Mouse (Mus musculus) retina, embryonic 14.5 days (tissue): ENCODE measurements around the gene Bhlhe41.

ENCODE experiments used
- DNase-seq: peaks from one replicate; pipeline ENCODE4 v3.0.0-alpha.2; 2015; ENCODE audit warnings: low spot score

Gene Bhlhe41

DNA sequence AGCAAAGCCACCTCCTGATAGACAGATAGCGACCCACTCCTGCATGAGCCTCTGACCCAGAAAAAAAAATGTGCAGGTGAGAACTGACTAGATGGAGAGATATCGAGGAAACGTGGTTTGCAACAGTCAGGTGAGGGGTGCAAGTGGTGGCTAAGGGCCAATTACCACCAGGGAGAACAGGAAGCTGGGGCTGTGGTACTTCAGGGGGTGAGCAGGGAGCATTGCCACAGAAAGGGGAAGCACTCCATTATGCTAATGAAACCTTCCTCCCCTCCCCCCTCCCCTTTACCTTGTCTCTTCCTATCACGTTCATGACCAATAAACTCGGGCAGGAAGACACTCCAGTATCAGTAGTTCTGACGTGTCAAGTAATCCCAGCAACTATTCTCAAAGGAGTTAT is 30.0 kb downstream of the Bhlhe41 start:
- DNase-seq: no peak

DNA sequence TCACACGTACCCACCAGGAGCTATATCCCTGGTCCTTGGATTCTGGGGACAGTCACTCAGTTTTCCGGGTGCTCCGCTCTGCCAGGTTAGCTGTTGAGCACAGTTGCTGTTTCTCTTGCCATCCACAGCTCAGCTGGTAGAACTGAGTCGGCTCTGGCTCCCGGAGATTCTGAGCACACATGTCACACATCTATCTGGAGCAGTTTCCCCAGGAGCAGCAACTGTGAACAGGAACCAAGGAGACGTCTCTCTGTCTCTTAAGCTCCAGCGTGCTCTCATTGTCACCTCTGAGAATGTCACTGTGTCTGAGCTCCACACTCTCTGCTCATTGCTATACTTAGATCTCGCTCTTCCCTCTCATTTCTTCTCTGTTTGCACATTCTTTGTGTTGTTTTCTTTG is 32.4 kb downstream of the Bhlhe41 start:
- no peak for DNase-seq

- DNase-seq: no peak
Measured at GRCm38 (mm10) chr6:145830617-145831016, 34.7 kb downstream of the Bhlhe41 start.

GRCm38 (mm10) chr6:145830117-145830516 is 35.2 kb downstream of the Bhlhe41 start:
- DNase-seq: peak; percentile 90

DNA sequence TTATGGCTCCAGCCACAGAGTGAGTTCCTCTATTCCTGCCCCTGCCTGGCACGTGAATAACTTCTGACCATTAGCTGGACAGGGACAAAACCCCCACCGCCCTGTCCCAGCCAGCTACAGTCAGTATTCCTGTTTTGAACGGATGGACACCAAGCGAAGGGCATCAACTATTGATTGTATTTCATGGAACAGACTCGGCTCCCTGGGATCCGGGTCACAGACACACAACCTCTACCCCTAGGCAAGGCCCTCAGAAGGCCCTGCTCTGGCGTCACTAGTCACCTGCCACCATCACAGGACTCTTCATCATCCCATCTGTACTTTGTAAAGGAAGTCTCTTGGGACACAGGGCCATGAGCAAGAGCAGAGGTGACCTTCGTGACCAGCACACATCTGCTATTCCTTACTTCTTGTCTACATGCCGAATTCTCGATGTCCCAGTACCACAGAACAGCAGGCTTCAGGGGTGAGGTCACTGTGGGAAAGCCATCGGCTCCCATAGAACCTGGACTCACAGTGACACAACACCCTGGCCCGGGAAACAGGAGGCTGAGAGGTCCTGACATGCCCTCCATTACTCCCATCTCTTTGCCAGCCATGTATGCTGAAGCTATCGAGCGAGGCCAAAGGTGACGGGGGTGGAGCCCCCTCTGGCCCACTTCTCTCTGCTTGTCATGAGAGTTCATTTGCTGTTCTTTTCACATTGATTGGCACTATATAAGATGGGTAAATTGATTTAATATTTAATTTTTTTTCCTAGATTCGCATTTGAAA is 36.1 kb downstream of the Bhlhe41 start:
- no peak for DNase-seq

DNA sequence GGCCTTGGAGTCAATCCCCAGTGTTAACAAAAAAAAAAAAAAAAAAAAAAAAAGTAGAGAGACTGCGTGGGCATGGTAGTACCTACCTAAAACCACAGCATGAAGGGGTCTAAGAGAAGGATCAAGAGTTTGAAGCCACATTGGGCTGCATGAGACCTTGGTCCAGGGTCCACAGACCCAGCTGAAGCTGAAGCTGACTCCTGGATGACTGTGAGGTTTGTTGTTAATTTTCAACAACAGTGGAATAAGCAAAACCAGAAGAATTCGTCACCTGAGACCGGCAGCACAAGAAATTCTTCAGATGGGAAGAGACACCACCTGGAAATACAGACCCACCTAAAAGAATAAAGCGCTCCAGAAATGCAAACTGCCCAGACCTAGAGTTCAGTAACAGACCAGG is 39.1 kb downstream of the Bhlhe41 start:
- DNase-seq: no peak

GRCm38 (mm10) chr6:145823588-145824234 is 41.6 kb downstream of the Bhlhe41 start:
- DNase-seq: peak; percentile 73

DNA sequence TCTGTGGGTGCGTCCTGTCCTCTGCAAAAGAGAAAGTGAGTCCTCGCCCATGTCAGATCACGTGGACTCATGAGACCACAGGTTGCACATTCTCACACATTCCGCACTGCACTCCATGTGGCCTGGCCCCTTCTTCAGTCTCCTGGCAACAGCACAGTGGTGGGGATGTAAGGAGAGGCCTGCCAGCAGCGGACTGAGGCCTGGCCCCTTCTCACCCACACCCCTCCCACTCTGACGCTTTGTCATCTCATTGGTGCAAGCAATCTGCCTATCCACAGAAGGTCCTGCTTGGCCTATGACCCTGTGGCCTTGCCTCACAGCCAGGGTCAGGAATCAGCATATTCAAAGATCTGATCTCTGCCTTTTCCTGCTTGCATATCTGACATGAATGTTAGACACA is 42.3 kb downstream of the Bhlhe41 start:
- no peak for DNase-seq

GRCm38 (mm10) chr6:145822218-145822617 is 43.1 kb downstream of the Bhlhe41 start:
- no peak for DNase-seq

- no peak for DNase-seq
Measured at GRCm38 (mm10) chr6:145819151-145819550, 46.2 kb downstream of the Bhlhe41 start.

DNA sequence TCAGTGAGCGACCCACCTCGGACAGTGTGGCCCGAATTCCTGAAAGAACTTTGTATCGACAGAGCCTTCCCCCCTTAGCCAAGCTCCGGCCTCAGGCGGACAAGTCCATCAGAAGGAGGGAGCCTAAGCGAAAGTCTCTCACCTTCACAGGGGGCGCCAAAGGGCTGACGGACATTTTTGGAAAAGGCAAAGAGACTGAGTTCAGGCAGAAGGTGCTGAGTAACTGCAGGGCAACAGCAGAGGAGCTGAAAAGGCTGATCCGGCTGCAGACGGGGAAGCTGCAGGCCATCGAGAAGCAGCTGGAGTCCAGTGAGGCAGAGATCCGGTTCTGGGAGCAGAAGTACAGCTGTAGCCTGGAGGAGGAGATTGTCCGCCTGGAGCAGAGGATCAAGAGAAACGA is 50.2 kb downstream of the Bhlhe41 start:
- no peak for DNase-seq

DNA sequence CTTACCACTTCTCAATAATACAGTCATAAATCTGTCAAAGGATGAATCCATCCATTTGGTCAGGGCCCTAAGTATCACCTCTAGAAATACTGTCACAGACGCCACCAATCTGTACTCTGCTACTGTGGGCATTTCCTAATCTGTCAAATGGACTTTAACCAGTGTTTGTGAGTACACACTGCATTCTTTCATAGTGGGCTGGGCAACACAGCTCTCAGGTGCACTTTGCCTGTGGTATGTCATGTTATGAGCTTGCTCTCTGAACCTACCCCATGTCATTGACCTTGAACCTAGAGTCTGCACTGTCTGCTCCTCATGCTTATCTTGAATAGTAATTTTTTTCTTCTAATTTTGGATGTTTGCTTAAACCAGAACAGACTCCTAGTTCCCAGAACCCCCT is 54.2 kb downstream of the Bhlhe41 start:
- no peak for DNase-seq

GRCm38 (mm10) chr6:145810015-145810414 is 55.3 kb downstream of the Bhlhe41 start:
- no peak for DNase-seq

DNA sequence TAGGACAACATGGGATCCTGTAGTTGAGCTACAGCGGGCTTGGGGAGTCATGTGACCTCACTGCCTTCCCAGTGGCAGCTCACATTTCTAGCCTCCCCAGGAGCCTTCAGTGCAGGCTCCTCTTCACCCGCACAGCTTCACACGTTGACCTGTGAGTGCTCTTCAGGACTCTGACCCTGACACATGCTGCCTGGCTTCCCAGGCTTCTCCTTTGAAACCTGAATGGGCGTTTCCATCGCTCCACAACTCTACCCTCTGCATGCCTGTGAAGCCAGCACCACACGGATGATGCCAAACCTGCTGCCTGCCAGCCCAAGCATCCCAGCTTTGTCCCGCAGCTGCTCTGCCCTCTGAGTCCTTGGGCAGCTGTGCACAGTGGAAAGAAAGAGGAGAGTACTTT is 55.8 kb downstream of the Bhlhe41 start:
- DNase-seq: no peak
